Mouse (Mus musculus) cortical plate, adult 2 months (tissue): Measurements from ENCODE around the gene Gamt.

ENCODE experiments used
- CTCF ChIP-seq: fragments of 200-500 bp; IDR thresholded peaks from 2 replicates; pipeline ENCODE4 v1.5.1; 2011; ENCODE audit warnings: mild to moderate bottlenecking, control low read depth, low read length; ENCODE audit not compliant: insufficient read depth; ENCODE audit errors: extremely low read depth
- POLR2A ChIP-seq: fragments of 200-500 bp; IDR thresholded peaks from 2 replicates; pipeline ENCODE4 v1.6.1; 2011; ENCODE audit warnings: mild to moderate bottlenecking, low read length, control low read depth; ENCODE audit not compliant: insufficient read depth; ENCODE audit errors: extremely low read depth

DNA sequence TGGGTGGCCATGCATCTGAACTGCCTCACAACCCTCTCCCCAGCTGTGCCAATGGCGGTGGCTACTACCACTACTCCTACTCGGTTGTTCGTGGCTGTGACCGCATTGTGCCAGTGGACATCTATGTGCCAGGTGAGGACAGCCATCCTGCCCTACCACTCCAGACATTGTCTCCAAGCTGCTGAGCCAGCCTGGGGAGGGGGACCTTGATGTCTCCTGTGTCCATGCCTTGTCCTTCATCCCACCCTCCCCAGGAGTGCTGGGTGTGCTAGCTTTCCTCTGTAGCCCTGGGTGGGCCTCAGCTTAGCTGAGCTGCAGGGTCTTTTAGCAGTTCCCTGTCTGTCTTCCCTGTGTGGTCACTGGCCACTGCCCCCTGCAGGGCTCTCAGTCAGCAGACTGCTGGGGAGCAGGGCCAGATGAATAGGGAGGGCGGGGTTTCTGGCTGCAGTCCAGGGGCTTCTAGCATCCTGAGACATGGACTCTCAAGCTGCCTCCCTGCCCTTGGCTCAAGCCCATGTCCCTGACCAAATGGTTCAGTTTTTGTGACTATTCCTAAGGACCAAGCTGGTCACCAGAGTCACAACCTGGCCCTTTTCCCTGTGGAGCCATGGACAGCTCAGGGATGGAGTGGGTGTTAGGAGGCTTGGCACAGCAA is 4.8 kb downstream of the Gamt start:
- 0 out of 2 replicates have a peak, but pooled peaks have one; percentile 0 for TF ChIP-seq POLR2A
- TF ChIP-seq CTCF = no peak
